In the genomic region with DNA sequence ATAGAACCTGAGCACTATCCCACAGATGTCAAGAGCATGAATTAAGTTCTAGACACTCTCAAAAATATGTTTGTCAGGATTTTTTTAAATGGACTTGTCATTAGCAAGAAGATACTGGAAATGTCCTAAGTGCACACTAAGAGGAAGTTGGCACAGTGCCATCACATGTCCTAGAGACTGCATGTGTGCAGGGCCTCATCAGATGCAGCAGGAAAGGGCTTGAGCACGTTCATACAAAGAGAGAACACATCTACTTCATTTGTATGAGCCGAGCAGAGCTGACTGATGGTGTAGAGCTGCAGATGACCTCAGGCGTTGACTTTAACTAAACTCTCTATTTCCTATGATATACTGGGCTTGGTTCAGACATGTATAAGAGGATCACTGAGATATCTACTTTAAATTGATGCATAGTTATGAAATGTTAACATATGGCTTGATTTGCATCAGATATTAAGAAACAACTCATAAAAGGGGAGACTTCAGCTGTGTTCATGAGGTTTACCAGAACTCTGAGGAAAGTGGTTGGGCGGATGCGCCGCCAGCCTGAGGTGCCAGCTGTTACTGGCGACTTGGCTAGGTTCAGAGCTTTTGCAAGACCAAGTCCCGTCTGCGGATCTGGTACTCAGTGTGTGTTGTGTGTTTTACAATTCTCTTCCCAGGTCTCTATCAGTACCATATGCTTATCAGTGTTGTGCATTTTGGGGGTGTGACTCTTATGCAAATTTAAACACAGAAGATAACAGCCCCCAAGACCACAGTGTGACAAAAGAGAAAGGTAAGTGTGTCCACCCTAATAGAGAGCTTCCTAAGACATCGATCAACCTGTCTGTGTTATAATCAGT, we compare ENCODE assay signal across 16 mouse cellular contexts. TPM values are rescaled to one million over a fixed set of nuclear protein-coding genes. Genes with fewer than 3 reads are reported as not detected.
DNase-seq lines count a peak whose midpoint lies in the region; ATAC-seq lines count a peak whose summit lies in the region.
"Had no signal": no experiment of that assay in that cellular context is flagged by ENCODE, and none has a peak within 500 bp of the region (broad histone marks: within the 10 kb centered on the region; RNA-seq: fewer than 3 reads in every experiment).

No protein-coding gene starts in this region.

- H3K4me1 ChIP-seq in midbrain, embryonic 11.5 days (ENCODE audit: control insufficient read depth, insufficient read depth, low read length) = no peaks in the 10 kb centered on the region
- H3K4me1 ChIP-seq in midbrain, embryonic 15.5 days = no peaks in the 10 kb centered on the region
- H3K4me1 ChIP-seq in liver, embryonic 11.5 days (replicated peaks; ENCODE audit: control insufficient read depth, insufficient read depth, low read length) = peaks cover 15% of the 10 kb centered on the region
- H3K4me1 ChIP-seq: forebrain, embryonic 15.5 days; hindbrain, embryonic 12.5 days; limb, embryonic 15.5 days; midbrain, embryonic 13.5 days had no signal

- H3K27me3 ChIP-seq in midbrain, embryonic 11.5 days (ENCODE audit: control insufficient read depth, insufficient read depth, low read length) = no peaks in the 10 kb centered on the region
- no peaks in the 10 kb centered on the region for H3K27me3 ChIP-seq in midbrain, embryonic 15.5 days (replicated peaks)
- no peaks in the 10 kb centered on the region for H3K27me3 ChIP-seq in liver, embryonic 11.5 days (replicated peaks; ENCODE audit: control insufficient read depth, insufficient read depth, low read length)
- H3K27me3 ChIP-seq in splenic B cell, adult 2 months (ENCODE audit: control insufficient read depth, insufficient read depth, low read length, poor library complexity, severe bottlenecking) = no peaks in the 10 kb centered on the region
- H3K27me3 ChIP-seq: forebrain, embryonic 15.5 days; hindbrain, embryonic 12.5 days; limb, embryonic 15.5 days; midbrain, embryonic 13.5 days had no signal

- ATAC-seq in midbrain, embryonic 11.5 days (ENCODE audit: low FRiP score) = no peak
- ATAC-seq in midbrain, embryonic 15.5 days (replicated peaks) = no peak
- peak; percentile 92 for ATAC-seq in liver, embryonic 11.5 days (replicated peaks; ENCODE audit: low FRiP score)
- ATAC-seq: forebrain, embryonic 15.5 days; midbrain, embryonic 13.5 days had no signal

- H3K4me3 ChIP-seq in midbrain, embryonic 11.5 days (ENCODE audit: low read depth, low read length) = no peak overlapping the region
- H3K4me3 ChIP-seq in midbrain, embryonic 15.5 days = no peak overlapping the region
- no peak overlapping the region for H3K4me3 ChIP-seq in liver, embryonic 11.5 days (ENCODE audit: low read depth, low read length)
- H3K4me3 ChIP-seq: forebrain, embryonic 15.5 days; hindbrain, embryonic 12.5 days; left cerebral cortex, adult 2 months; limb, embryonic 15.5 days; midbrain, embryonic 13.5 days had no signal

- H3K9me3 ChIP-seq in midbrain, embryonic 11.5 days (ENCODE audit: control insufficient read depth, low read length) = no peaks in the 10 kb centered on the region
- H3K9me3 ChIP-seq in midbrain, embryonic 15.5 days = no peaks in the 10 kb centered on the region
- no peaks in the 10 kb centered on the region for H3K9me3 ChIP-seq in liver, embryonic 11.5 days (ENCODE audit: control insufficient read depth, low read length)
- H3K9me3 ChIP-seq: forebrain, embryonic 15.5 days; hindbrain, embryonic 12.5 days; limb, embryonic 15.5 days; midbrain, embryonic 13.5 days had no signal

- DNase-seq in cerebellum, postnatal 10 days = peak; percentile 22 to 34
- DNase-seq in cerebellum, adult 8-10 months = no peak
- DNase-seq in midbrain, embryonic 11.5 days (ENCODE audit: low spot score, missing footprints) = peak; percentile 75
- DNase-seq in liver, embryonic 11.5 days (ENCODE audit: low spot score) = no peak
- peak; percentile 4 for DNase-seq in splenic B cell, adult 2 months (ENCODE audit: low read depth, low spot score)
- no peak for DNase-seq in frontal cortex, postnatal 10 days (ENCODE audit: low spot score in 2 of 2)
- no peak for DNase-seq in thymus, adult 18-20 months
- DNase-seq: cerebellum, adult 9-11 months; gastrocnemius, postnatal 14 days; kidney, adult 18-20 months had no signal

- H3K36me3 ChIP-seq in midbrain, embryonic 11.5 days (ENCODE audit: control insufficient read depth, insufficient read depth, low read length) = no peaks in the 10 kb centered on the region
- H3K36me3 ChIP-seq in midbrain, embryonic 15.5 days (replicated peaks) = no peaks in the 10 kb centered on the region; the same call in 1 of the 2 replicates
- H3K36me3 ChIP-seq in liver, embryonic 11.5 days (ENCODE audit: control insufficient read depth, insufficient read depth, low read length) = peaks cover 3% of the 10 kb centered on the region; the same call in 1 of the 2 replicates
- H3K36me3 ChIP-seq in splenic B cell, adult 2 months (ENCODE audit: control insufficient read depth, insufficient read depth, low read length, poor library complexity, severe bottlenecking) = no peaks in the 10 kb centered on the region
- H3K36me3 ChIP-seq: forebrain, embryonic 15.5 days had no signal

- H3K9ac ChIP-seq in midbrain, embryonic 11.5 days (ENCODE audit: low read length) = no peak overlapping the region
- no peak overlapping the region for H3K9ac ChIP-seq in midbrain, embryonic 15.5 days
- no peak overlapping the region for H3K9ac ChIP-seq in liver, embryonic 11.5 days (ENCODE audit: low read depth, low read length)
- H3K9ac ChIP-seq: forebrain, embryonic 15.5 days; hindbrain, embryonic 12.5 days; limb, embryonic 15.5 days; midbrain, embryonic 13.5 days had no signal

- no peak overlapping the region for H3K4me2 ChIP-seq in midbrain, embryonic 11.5 days
- no peak overlapping the region for H3K4me2 ChIP-seq in midbrain, embryonic 15.5 days
- H3K4me2 ChIP-seq in liver, embryonic 11.5 days = peak overlapping the region; percentile 41
- H3K4me2 ChIP-seq: forebrain, embryonic 15.5 days; hindbrain, embryonic 12.5 days; limb, embryonic 15.5 days; midbrain, embryonic 13.5 days had no signal

- H3K27ac ChIP-seq in midbrain, embryonic 11.5 days (ENCODE audit: low read depth, low read length) = no peak overlapping the region
- no peak overlapping the region for H3K27ac ChIP-seq in midbrain, embryonic 15.5 days
- 0 out of 2 replicates have a peak overlapping the region, but pooled peaks have one; percentile 32 for H3K27ac ChIP-seq in liver, embryonic 11.5 days (ENCODE audit: low read depth, low read length)
- H3K27ac ChIP-seq: forebrain, embryonic 15.5 days; hindbrain, embryonic 12.5 days; left cerebral cortex, adult 2 months; limb, embryonic 15.5 days; midbrain, embryonic 13.5 days had no signal

- 91% methylated on average over 10 of the region's 10 CpGs for WGBS in midbrain, embryonic 11.5 days
- WGBS in midbrain, embryonic 15.5 days = 91% methylated on average over 10 of the region's 10 CpGs
- 73% methylated on average over 10 of the region's 10 CpGs for WGBS in liver, embryonic 11.5 days

RNA-seq across cellular contexts. Expression of a gene that starts 10.0 kb away (rescaled TPM):
- 59.0 and 67.9 TPM in 2 replicates for polyA plus RNA-seq in midbrain, embryonic 11.5 days (2014; fragmentation: Nextera tagmentation; extraction: Ambion mirVana)
- 29.8 and 30.2 TPM in 2 replicates for polyA plus RNA-seq in midbrain, embryonic 15.5 days (2015; fragmentation: Nextera tagmentation; extraction: Ambion mirVana)
- 34.4 and 42.5 TPM in 2 replicates for polyA plus RNA-seq in liver, embryonic 11.5 days (2014; fragmentation: Nextera tagmentation; extraction: Ambion mirVana)

Comparison
In these comparisons a context has a peak if more than half of its experiments do, and no peak if none do; other contexts are left out.
1. DNase-seq: peak in cerebellum, postnatal 10 days (2 of 2), midbrain, embryonic 11.5 days (single experiment) and splenic B cell, adult 2 months (single experiment); none in cerebellum, adult 8-10 months (single experiment), liver, embryonic 11.5 days (single experiment), frontal cortex, postnatal 10 days (0 of 2) and thymus, adult 18-20 months (0 of 2).